Mouse (Mus musculus): ENCODE measurements around the gene Srrm4.
A peak's percentile ranks its signal among the peaks of the same experiment; 100 is the strongest.

Srrm4 gene

GRCm38 (mm10) chr5:116490826-116491225 is 100.8 kb downstream of the Srrm4 start:
- DNase-seq (ENCODE audit: low spot score in 2 of 2): no peak

DNA sequence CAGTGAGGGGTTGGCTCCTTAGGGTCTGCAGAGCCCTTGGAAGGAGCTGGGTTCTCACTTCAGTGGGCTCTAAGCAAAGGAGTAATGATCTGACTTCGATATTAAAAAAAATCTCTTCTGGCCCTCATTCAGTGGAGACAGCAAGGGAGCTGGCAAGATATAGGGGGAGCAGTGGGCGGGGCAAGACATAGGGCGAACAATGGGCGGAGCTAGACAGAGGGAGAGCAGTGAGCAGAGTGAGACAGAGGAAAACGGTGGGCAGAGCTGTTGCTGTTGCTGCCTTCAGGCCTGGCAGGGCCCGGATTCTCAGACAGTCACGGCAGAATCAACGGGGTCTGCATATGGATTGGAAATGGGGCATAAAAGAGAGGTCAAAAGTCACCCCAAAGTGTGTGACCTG is 102.0 kb downstream of the Srrm4 start:
- DNase-seq (ENCODE audit: low spot score in 2 of 2): no peak

DNA sequence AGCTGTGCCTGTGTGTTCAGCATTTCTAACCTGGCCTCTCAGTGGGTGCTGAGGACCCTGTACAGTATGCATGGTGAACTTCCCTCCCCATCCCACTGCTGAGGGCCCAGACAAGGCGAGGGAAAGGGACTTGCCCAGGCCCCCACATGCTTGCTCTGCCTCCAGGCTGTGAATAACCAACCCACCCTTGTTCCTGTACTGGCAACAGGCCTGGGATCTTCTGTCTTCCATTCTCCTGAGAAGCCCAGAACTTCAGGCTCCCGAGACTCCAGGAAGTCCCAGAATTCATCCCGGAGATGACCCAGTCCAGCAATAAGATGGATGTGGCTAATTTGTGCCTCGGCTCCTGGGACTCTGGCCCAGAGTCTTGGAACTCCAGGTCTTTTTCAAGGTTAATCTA is 105.5 kb downstream of the Srrm4 start:
- no peak for DNase-seq (ENCODE audit: low spot score in 2 of 2)

DNA sequence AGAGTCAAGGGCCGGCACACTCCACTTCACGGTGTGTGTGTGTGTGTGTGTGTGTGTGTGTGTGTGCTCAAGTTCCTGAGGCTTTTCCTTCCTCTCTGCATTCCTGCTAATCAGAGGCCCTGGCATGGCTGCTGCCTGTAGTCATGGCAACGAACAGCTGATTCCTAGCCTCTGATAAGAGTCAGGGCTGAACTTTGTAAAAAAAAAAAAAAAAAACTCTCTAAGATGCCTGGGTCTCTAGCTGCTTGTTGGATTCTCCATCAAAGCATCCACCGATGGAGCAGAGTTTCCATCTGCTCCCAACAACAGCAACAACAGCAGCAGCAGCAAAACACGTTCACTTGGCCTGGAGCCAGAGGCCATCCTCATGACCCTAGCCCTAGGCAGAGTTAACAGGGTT is 106.5 kb downstream of the Srrm4 start:
- no peak for DNase-seq (ENCODE audit: low spot score in 2 of 2)

- no peak for DNase-seq (ENCODE audit: low spot score in 2 of 2)
These were observed 107.4 kb downstream of the Srrm4 start for GRCm38 (mm10) chr5:116484236-116484635.

- no peak for DNase-seq (ENCODE audit: low spot score in 2 of 2)
These were observed 112.8 kb downstream of the Srrm4 start for GRCm38 (mm10) chr5:116478607-116479371.

DNA sequence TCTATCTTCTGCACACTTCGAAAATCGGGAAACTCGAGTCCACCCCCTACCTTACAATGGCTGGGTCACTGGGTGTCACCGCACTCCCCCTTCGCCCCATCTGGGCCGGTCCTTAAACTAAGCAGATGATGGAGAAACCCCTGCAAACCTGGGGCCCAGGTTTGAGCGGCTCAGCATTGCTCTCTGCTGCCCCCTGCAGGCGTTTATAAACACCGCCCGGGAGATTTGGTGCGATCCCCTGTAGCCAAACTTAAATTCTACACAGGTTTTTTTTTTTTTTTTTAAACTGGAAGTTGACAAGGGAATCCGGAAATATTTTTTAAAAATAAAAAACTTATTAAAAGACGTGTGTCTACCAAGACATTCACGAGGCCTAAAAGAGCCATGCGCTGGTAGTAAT is 115.6 kb downstream of the Srrm4 start:
- DNase-seq (ENCODE audit: low spot score in 2 of 2): peak in 1 of 2 experiments; percentile 30

- no peak for DNase-seq (ENCODE audit: low spot score in 2 of 2)
These were observed 130.1 kb downstream of the Srrm4 start for GRCm38 (mm10) chr5:116461354-116462042.

GRCm38 (mm10) chr5:116459970-116460369 is 131.6 kb downstream of the Srrm4 start:
- DNase-seq (ENCODE audit: low spot score in 2 of 2): peak in 1 of 2 experiments; percentile 49

DNA sequence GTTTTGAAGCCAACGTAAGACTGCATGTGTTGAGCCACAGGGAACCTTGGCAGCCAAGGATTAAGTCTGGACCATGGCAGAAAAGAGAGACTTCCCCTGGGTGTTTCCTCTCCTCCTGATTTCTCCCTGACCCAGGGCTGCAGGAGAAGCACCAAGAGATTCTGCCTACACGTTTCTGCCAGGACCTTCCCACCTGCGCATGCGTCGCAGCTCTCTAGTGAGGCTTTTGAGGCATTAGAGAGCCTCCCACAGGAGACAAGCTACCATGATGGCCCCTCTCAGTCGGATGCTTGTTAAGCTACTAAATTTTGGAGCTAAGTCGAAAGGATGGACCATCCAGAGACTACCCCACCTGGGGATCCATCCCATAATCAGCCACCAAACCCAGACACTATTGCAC is 133.8 kb downstream of the Srrm4 start:
- no peak for DNase-seq (ENCODE audit: low spot score in 2 of 2)

DNA sequence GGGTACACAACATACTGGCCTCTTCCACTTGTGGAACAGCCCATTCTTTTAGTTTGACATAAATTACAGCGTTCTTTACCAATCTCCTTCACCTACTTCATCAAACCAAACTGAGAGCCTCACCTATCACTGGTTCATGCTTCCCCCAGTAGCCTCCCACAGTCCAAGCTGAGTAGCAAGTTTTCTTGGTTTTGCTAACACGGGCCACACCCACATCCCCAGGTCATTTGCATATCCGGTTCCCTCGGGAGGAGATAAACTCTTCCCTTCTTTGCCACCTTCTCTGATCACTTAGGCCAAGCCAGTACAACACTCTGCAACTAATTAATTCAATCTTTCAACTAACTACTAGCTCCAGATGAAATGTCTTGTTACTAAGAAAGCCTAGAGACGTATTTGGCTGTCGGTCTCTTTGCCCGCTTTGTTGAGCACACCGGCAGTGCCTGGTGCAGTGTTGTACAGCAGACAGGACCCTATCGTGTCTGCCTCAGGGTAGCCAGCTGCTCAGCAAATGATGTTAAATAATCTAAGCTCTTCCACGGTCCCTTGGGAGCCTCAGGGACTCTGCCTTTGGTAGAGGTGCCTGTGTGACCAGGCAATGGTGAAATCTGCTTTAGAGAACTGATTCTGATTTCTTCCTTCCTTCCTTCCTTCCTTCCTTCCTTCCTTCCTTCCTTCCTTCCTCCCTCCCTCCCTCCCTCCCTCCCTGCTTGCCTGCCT is 134.7 kb downstream of the Srrm4 start:
- DNase-seq (ENCODE audit: low spot score in 2 of 2): no peak

DNA sequence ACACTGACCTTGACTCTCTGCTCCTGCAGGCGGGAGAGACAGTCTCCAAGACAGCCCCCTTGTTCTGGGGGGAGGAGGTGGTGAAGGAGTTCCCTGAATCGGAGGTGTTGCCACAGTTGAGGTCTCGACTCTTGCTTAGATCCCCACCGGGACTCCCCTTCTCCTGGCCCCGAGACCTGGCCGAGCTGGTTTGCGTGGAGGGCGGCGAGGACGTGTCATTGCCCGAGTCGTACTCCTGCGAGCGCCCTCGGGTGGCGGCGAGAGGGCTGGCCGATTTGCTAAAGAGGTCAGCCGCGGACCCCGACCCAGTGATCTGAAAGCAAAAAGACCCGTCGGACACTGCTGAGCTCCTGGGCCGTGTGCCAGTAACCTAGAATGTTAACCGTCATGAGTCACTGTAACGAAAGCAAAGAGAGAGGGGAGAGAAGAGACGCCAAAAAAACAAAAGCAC is 138.2 kb downstream of the Srrm4 start:
- DNase-seq (ENCODE audit: low spot score in 2 of 2): peak; percentile 34 to 37

GRCm38 (mm10) chr5:116450901-116451300 is 140.7 kb downstream of the Srrm4 start:
- DNase-seq (ENCODE audit: low spot score in 2 of 2): no peak

GRCm38 (mm10) chr5:116449522-116450225 is 141.9 kb downstream of the Srrm4 start:
- no peak for DNase-seq (ENCODE audit: low spot score in 2 of 2)

DNA sequence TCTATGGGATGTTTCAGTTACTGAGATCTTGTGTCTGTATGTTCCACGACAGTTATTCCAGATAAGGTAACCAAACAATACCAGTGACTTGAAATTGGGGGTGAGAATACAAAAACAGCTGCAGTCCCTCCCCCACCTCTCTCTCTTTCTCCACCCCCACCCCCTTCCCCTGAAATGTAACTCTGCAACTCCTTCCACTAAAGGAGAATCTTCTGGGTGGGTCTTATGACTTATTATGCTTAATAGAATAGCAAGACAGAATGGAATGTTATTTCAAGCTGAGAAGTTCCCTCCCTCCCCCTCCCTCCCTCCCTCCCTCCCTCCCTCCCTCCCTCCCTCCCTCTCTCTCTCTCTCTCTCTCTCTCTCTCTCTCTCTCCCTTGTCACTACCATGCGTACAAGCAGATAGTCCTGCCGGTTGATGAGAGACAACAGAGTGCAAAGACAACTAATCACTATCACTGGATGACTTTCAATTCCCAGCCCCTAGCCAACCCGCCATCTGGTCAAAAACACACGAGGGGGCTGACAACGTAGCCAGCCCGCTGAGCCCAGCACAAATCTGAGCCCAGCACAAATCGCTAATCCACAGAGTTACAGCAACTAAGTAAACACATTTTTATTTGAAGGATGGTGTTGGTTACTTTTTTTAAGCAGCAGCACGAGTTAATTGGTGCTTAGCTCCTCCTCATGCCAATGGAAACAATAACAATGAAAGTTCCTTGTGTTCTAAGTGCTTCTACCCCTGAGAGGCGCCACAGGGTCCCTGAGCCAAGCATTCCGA is 143.0 kb downstream of the Srrm4 start:
- no peak for DNase-seq (ENCODE audit: low spot score in 2 of 2)

DNA sequence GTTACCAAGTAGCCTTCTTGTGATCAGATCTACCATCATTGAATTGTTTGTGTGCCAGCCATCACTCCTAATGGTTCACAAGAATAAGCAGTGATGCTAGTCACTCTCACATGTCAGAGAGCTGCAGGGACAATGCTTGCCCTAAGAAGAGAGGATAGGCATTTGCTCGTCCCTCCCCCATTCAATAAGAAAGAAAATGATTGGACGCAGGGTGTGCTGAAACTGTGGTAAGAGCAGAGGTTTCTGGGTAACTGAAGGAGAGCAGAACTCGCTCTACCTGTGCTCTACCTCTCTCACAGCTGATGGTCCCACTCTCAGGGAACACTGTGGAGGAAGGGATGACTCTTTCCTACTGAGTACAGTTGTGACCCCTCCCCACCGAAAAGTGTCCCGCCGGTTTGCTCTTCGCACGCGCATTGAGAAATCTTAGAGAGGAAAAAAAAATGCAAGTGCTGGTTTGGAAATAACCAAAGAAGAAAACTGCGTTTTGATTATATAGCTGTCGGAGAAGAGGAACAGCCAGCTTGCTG is 143.7 kb downstream of the Srrm4 start:
- no peak for DNase-seq (ENCODE audit: low spot score in 2 of 2)

GRCm38 (mm10) chr5:116446552-116446951 is 145.1 kb downstream of the Srrm4 start:
- DNase-seq (ENCODE audit: low spot score in 2 of 2): peak; percentile 36 to 65

- no peak for DNase-seq (ENCODE audit: low spot score in 2 of 2)
These were observed 145.8 kb downstream of the Srrm4 start for GRCm38 (mm10) chr5:116445634-116446367.

DNA sequence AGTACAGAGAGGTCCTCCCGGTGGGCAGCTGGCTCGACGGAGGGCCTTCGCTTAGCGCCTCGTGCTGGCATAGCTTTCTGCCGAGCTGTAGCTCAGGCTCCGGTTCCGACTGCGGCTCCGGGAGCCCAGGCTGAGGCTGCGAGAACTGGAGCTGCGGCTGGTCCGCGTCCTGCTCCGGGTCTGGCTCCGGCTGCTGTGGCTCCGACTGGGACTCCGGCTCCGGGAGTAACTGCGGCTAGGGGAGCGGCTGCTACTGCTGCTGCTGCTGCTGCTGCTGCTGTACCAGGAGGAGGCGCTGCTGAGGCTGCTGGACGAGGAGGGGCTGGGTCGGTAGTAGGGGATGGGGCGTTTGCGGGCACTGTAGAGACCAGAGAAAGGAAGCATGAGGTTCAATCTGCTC is 147.1 kb downstream of the Srrm4 start:
- DNase-seq (ENCODE audit: low spot score in 2 of 2): no peak

- peak; percentile 58 to 68 for DNase-seq (ENCODE audit: low spot score in 2 of 2)
These were observed 148.1 kb downstream of the Srrm4 start for GRCm38 (mm10) chr5:116443459-116443940.
